Mouse (Mus musculus) spleen, postnatal 4 days (tissue): ENCODE data around the gene Prss27.

ENCODE experiments used
- DNase-seq, 2 experiments: peaks; one replicate each; pipeline ENCODE4 v3.0.0; 2022; ENCODE audit warnings: low spot score in 2 of 2

Prss27 gene

GRCm38 (mm10) chr17:24037844-24038243, at the start of gene Prss27:
Gene Prss27, plus strand, starts transcription at chr17:24038144.
- DNase-seq, result no peak

- no peak for DNase-seq
Observed at GRCm38 (mm10) chr17:23989802-23990201, 48.1 kb upstream of the Prss27 start.

- no peak for DNase-seq
Observed at GRCm38 (mm10) chr17:23992789-23993553, 45.0 kb upstream of the Prss27 start.

GRCm38 (mm10) chr17:23993559-23994428, 44.1 kb upstream of the Prss27 start:
- DNase-seq, result peak; percentile 86 to 94

GRCm38 (mm10) chr17:23994667-23995066, 43.3 kb upstream of the Prss27 start:
- DNase-seq, result no peak

GRCm38 (mm10) chr17:23995421-23995820, 42.5 kb upstream of the Prss27 start:
- DNase-seq, result no peak

- no peak for DNase-seq
Observed at GRCm38 (mm10) chr17:23997901-23998300, 40.0 kb upstream of the Prss27 start, which contains the start of gene Prss22. Gene Prss22, minus strand, starts transcription at chr17:23998100.

GRCm38 (mm10) chr17:23998383-23998782, 39.6 kb upstream of the Prss27 start:
- no peak for DNase-seq

GRCm38 (mm10) chr17:24000404-24000803, 37.5 kb upstream of the Prss27 start:
- DNase-seq, result no peak

GRCm38 (mm10) chr17:24004071-24004665, 33.8 kb upstream of the Prss27 start:
- no peak for DNase-seq

- DNase-seq, result no peak
Observed at GRCm38 (mm10) chr17:24005049-24005448, 32.9 kb upstream of the Prss27 start.

- no peak for DNase-seq
Observed at GRCm38 (mm10) chr17:24006930-24007329, 31.0 kb upstream of the Prss27 start.

GRCm38 (mm10) chr17:24007391-24007790, 30.6 kb upstream of the Prss27 start:
- no peak for DNase-seq

GRCm38 (mm10) chr17:24008105-24008504, 29.8 kb upstream of the Prss27 start:
- DNase-seq, result no peak

- no peak for DNase-seq
Observed at GRCm38 (mm10) chr17:24009617-24010016, 28.3 kb upstream of the Prss27 start.

GRCm38 (mm10) chr17:24012921-24013320, 25.0 kb upstream of the Prss27 start:
- DNase-seq, result no peak

GRCm38 (mm10) chr17:24014433-24014965, 23.4 kb upstream of the Prss27 start:
- DNase-seq, result no peak

- no peak for DNase-seq
Observed at GRCm38 (mm10) chr17:24015727-24016126, 22.2 kb upstream of the Prss27 start.

GRCm38 (mm10) chr17:24020696-24021095, 17.2 kb upstream of the Prss27 start:
- no peak for DNase-seq

GRCm38 (mm10) chr17:24021375-24022199, 16.4 kb upstream of the Prss27 start:
- DNase-seq, result peak; percentile 74 to 83

- DNase-seq, result no peak
Observed at GRCm38 (mm10) chr17:24029477-24029876, 8.5 kb upstream of the Prss27 start.
